Mouse (Mus musculus): ENCODE data around the gene Ccdc80. TPM values are rescaled to one million over a fixed set of nuclear protein-coding genes. Genes with fewer than 3 reads are reported as not detected.

The Ccdc80 gene
- polyA plus RNA-seq, 1 experiment from 2014 or later: 11.8 TPM

DNA sequence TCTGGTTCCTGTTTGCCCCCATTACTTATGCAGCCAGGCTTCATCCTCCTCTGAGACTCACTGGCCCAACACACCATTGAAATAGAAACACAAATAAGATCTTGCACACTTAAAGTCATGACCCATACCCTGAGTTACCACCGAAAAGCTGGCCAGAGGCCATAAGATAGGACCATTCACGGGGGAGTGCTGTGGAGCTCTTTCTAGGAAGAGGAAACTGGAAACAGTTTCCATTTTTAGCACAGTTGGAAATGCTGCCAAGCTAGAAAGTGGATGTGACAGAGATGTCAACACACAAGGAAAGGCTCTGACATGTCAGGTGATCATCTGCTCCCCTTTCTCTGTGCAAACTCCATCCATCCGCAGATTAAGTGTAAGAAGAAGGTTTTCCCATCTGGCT, 7.7 kb downstream of the Ccdc80 start:
- H3K4me1 ChIP-seq (ENCODE audit: control insufficient read depth, low read depth, low read length): no peaks in the 10 kb centered on the region
- H3K4me2 ChIP-seq (ENCODE audit: low read depth, low read length): no peak overlapping the region
- 46% methylated on average over 3 of the region's 3 CpGs for WGBS (ENCODE audit: insufficient replicate concordance)
- H3K27ac ChIP-seq (ENCODE audit: low read length): no peak overlapping the region
- no peaks in the 10 kb centered on the region for H3K36me3 ChIP-seq (ENCODE audit: control insufficient read depth, insufficient read depth)
- H3K9ac ChIP-seq (ENCODE audit: low read depth, low read length): no peak overlapping the region
- ATAC-seq (ENCODE audit: low read depth): no peak
- H3K9me3 ChIP-seq (replicated peaks; ENCODE audit: control insufficient read depth, low read length): no peaks in the 10 kb centered on the region
- H3K4me3 ChIP-seq (ENCODE audit: low read depth, low read length): no peak overlapping the region
- no peaks in the 10 kb centered on the region for H3K27me3 ChIP-seq (ENCODE audit: control insufficient read depth, insufficient read depth, low read depth, low read length)

DNA sequence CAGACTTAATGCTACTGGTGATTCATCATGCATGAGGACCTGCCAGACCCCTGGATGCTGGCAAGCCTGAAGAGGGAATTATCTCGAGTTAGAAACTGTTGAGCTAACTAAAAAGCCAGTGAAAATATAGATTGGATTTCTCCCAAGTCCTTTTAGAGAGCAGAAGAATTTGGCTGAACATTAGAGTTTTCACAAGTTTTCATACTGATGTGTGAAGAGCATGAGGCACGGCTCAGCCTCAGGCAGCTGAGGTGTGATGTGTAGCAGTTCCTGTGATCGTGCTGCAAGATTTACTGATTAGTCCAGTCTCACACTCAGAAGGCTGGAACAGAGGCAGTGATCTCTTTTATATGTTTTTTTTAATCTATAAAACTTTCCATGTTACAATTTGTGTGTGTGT, 11.8 kb downstream of the Ccdc80 start:
- no peak overlapping the region for H3K9ac ChIP-seq (ENCODE audit: low read depth, low read length)
- 44% methylated on average over 3 of the region's 3 CpGs for WGBS (ENCODE audit: insufficient replicate concordance)

DNA sequence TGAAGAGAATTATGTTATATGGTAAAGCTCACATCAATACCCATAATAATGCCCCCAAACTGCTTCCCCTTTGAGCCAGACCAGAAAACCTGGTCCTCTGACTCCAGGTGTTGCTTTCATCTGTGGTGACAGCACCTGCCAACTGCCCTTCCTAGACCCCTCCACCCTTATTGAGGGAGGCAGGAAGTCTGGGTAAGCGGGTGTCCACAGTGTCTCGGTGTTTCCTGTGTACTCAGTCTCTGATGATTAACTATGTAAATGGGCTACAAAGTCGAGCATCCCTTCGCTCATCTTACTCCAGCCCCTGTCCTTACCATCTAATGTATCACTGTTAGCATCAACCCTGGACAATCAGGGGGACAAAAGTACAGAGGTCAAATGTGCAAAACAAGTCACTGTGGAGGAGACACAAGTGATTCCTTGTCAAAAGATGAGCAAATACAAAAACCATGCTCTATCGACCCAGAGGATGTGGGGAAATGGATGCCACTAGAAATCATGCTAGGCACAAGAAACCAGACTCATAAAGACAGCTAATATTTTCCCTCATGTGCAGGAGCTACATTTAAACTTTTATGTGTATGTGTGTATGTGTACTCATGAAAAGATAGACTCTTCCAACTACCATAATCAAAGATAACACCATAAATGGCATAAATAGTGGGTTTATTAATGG, 15.1 kb downstream of the Ccdc80 start:
- WGBS (ENCODE audit: insufficient replicate concordance): 24% methylated on average over 5 of the region's 5 CpGs
- H3K27me3 ChIP-seq (ENCODE audit: control insufficient read depth, insufficient read depth, low read depth, low read length): no peaks in the 10 kb centered on the region
- no peak overlapping the region for H3K9ac ChIP-seq (ENCODE audit: low read depth, low read length)
- no peaks in the 10 kb centered on the region for H3K9me3 ChIP-seq (replicated peaks; ENCODE audit: control insufficient read depth, low read length)
- no peak overlapping the region for H3K4me3 ChIP-seq (ENCODE audit: low read depth, low read length)
- H3K4me1 ChIP-seq (ENCODE audit: control insufficient read depth, low read depth, low read length): no peaks in the 10 kb centered on the region
- no peak for ATAC-seq (ENCODE audit: low read depth)
- H3K4me2 ChIP-seq (ENCODE audit: low read depth, low read length): no peak overlapping the region
- no peaks in the 10 kb centered on the region for H3K36me3 ChIP-seq (ENCODE audit: control insufficient read depth, insufficient read depth)
- no peak overlapping the region for H3K27ac ChIP-seq (ENCODE audit: low read length)

More for the DNA sequence above, 11.8 kb downstream of the Ccdc80 start:
- ATAC-seq (ENCODE audit: low read depth): no peak
- H3K4me3 ChIP-seq (ENCODE audit: low read depth, low read length): no peak overlapping the region
- no peak overlapping the region for H3K4me2 ChIP-seq (ENCODE audit: low read depth, low read length)
- no peaks in the 10 kb centered on the region for H3K4me1 ChIP-seq (ENCODE audit: control insufficient read depth, low read depth, low read length)
- H3K36me3 ChIP-seq (ENCODE audit: control insufficient read depth, insufficient read depth): no peaks in the 10 kb centered on the region
- H3K27ac ChIP-seq (ENCODE audit: low read length): no peak overlapping the region
- H3K27me3 ChIP-seq (ENCODE audit: control insufficient read depth, insufficient read depth, low read depth, low read length): no peaks in the 10 kb centered on the region
- H3K9me3 ChIP-seq (replicated peaks; ENCODE audit: control insufficient read depth, low read length): no peaks in the 10 kb centered on the region

DNA sequence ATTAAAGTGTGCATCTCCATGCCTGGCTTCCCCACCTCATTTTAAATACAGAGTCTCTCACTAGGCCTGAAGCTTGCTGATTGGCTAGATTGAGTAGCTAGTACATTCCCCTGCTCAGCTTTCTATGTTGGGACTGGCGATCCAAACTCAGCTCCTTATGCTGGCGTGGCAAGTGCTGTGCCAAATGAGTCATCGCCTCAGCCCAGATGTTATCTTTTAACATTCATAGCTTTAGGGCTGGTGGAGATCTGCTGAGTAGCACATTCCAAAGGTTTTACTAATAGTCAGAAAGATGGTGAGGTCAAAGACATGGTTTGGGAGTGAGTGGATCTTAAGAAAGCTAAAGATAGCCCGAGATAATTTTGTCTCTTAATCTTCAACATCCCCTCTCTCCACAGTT, 17.3 kb downstream of the Ccdc80 start:
- no peak overlapping the region for H3K4me3 ChIP-seq (ENCODE audit: low read depth, low read length)
- whole genome bisulfite sequencing (ENCODE audit: insufficient replicate concordance): 26% methylated on average over 4 of the region's 4 CpGs
- no peak overlapping the region for H3K4me2 ChIP-seq (ENCODE audit: low read depth, low read length)
- H3K27me3 ChIP-seq (ENCODE audit: control insufficient read depth, insufficient read depth, low read depth, low read length): no peaks in the 10 kb centered on the region
- ATAC-seq (ENCODE audit: low read depth): no peak
- no peaks in the 10 kb centered on the region for H3K9me3 ChIP-seq (replicated peaks; ENCODE audit: control insufficient read depth, low read length)
- no peak overlapping the region for H3K27ac ChIP-seq (ENCODE audit: low read length)
- no peaks in the 10 kb centered on the region for H3K4me1 ChIP-seq (ENCODE audit: control insufficient read depth, low read depth, low read length)
- H3K36me3 ChIP-seq (ENCODE audit: control insufficient read depth, insufficient read depth): no peaks in the 10 kb centered on the region
- H3K9ac ChIP-seq (ENCODE audit: low read depth, low read length): no peak overlapping the region

DNA sequence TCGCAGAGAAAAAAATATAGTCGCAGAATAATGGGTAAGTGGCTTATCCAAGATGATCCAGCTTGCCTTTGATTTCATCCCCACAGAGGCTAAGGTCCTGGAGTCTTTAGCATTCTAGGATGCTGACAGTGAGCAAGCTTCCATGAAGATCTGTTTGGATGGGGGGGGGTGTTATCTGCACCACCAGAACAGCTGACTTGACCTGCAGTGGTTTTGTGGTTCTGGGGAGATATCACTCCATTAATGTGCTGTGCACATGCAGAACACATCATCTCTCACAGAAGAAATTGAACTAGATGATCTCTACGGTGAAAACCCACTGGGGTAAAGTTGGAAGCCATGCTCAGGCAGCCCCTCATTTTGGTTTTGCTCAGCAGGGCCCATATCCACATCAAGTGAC, 24.0 kb downstream of the Ccdc80 start:
- Histone ChIP-seq H3K4me3 (ENCODE audit: low read depth, low read length) (no peak overlapping the region), H3K36me3 (ENCODE audit: control insufficient read depth, insufficient read depth) (no peaks in the 10 kb centered on the region), H3K27me3 (ENCODE audit: control insufficient read depth, insufficient read depth, low read depth, low read length) (no peaks in the 10 kb centered on the region), H3K9ac (ENCODE audit: low read depth, low read length) (no peak overlapping the region), H3K4me2 (ENCODE audit: low read depth, low read length) (no peak overlapping the region), H3K27ac (ENCODE audit: low read length) (no peak overlapping the region), H3K4me1 (ENCODE audit: control insufficient read depth, low read depth, low read length) (no peaks in the 10 kb centered on the region), H3K9me3 (replicated peaks; ENCODE audit: control insufficient read depth, low read length) (no peaks in the 10 kb centered on the region)
- WGBS (ENCODE audit: insufficient replicate concordance): 52% methylated on average over 3 of the region's 3 CpGs
- ATAC-seq (ENCODE audit: low read depth): no peak

DNA sequence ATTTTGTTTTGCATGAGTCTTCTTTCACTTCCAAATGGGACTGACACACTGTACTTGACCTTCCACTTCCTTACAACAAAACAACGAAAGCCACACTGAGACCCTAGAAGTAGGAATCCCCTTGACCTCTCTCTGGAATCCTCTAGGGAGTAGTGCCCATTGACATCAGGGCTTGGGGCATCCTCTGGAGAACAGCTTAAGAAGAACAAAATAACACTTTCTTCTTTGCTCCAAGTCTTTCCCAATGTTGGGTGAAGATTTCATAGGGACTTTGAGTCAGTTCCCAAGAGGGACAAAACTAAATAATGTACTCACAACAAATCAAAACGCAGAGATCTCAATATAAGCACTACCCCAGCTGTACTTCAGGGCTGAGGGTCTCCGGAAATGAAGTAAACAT, 25.6 kb downstream of the Ccdc80 start:
- no peak overlapping the region for H3K9ac ChIP-seq (ENCODE audit: low read depth, low read length)
- ATAC-seq (ENCODE audit: low read depth): no peak

DNA sequence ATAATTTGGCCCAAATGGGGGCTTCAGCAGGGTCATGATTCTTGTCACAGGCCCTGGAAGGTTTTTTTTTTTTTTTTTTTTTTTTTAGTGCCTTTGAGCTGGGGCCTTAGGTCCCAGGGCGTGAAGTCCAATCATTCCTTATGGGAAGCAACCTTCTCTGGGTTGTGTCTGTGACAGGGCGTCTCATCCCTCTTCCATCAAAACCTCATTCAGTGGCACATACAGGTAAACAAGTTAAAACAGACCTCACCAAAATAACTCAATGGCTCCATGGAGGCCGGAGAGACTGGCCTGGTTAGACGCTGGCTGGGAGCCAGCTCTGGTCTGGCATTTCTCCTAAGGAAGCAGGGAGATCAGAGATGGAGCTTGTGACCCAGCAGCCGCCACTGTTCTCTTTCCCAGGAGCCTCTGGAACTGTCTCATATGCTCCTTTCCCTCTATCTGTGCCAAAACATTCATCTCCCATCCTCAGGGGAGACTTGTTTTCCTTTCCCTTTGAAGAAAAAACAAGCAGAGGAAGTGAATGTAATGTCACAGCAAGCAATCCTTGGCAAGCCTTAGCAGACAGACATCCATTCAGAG, 27.7 kb downstream of the Ccdc80 start:
- Histone ChIP-seq H3K4me1 (ENCODE audit: control insufficient read depth, low read depth, low read length) (no peaks in the 10 kb centered on the region), H3K4me2 (ENCODE audit: low read depth, low read length) (no peak overlapping the region), H3K4me3 (ENCODE audit: low read depth, low read length) (no peak overlapping the region), H3K27ac (ENCODE audit: low read length) (no peak overlapping the region), H3K9ac (ENCODE audit: low read depth, low read length) (no peak overlapping the region), H3K27me3 (ENCODE audit: control insufficient read depth, insufficient read depth, low read depth, low read length) (no peaks in the 10 kb centered on the region), H3K9me3 (replicated peaks; ENCODE audit: control insufficient read depth, low read length) (no peaks in the 10 kb centered on the region), H3K36me3 (ENCODE audit: control insufficient read depth, insufficient read depth) (no peaks in the 10 kb centered on the region)
- no peak for ATAC-seq (ENCODE audit: low read depth)
- 60% methylated on average over 5 of the region's 5 CpGs for WGBS (ENCODE audit: insufficient replicate concordance)

More for the DNA sequence above, 25.6 kb downstream of the Ccdc80 start:
- Histone ChIP-seq H3K4me2 (ENCODE audit: low read depth, low read length) (no peak overlapping the region), H3K4me3 (ENCODE audit: low read depth, low read length) (no peak overlapping the region), H3K36me3 (ENCODE audit: control insufficient read depth, insufficient read depth) (no peaks in the 10 kb centered on the region), H3K27ac (ENCODE audit: low read length) (no peak overlapping the region), H3K4me1 (ENCODE audit: control insufficient read depth, low read depth, low read length) (no peaks in the 10 kb centered on the region), H3K9me3 (replicated peaks; ENCODE audit: control insufficient read depth, low read length) (no peaks in the 10 kb centered on the region), H3K27me3 (ENCODE audit: control insufficient read depth, insufficient read depth, low read depth, low read length) (no peaks in the 10 kb centered on the region)
- WGBS (ENCODE audit: insufficient replicate concordance): 60% methylated on average over 3 of the region's 3 CpGs

DNA sequence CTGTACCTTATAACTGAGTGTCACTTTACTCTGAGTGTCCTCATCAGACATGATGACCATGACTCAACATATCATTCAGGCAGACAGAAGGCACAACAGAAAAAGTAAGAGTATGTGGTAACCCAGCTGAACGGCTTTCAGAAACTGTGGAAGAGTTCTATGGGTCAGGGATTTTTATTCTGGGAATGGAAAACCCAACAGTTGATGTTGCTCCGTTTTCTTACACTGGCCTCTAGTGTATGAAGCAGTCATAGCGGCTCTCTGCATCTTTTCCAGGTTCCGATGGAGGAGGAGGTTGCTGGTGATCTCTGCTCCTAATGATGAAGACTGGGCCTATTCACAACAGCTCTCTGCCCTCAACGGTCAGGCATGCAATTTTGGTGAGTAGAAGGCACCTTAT, 29.4 kb downstream of the Ccdc80 start:
- no peak overlapping the region for H3K9ac ChIP-seq (ENCODE audit: low read depth, low read length)
- no peak for ATAC-seq (ENCODE audit: low read depth)
- H3K4me2 ChIP-seq (ENCODE audit: low read depth, low read length): no peak overlapping the region
- H3K27ac ChIP-seq (ENCODE audit: low read length): no peak overlapping the region
- no peaks in the 10 kb centered on the region for H3K27me3 ChIP-seq (ENCODE audit: control insufficient read depth, insufficient read depth, low read depth, low read length)
- H3K36me3 ChIP-seq (ENCODE audit: control insufficient read depth, insufficient read depth): no peaks in the 10 kb centered on the region
- H3K4me1 ChIP-seq (ENCODE audit: control insufficient read depth, low read depth, low read length): no peaks in the 10 kb centered on the region
- WGBS (ENCODE audit: insufficient replicate concordance): 53% methylated on average over 5 of the region's 5 CpGs
- no peaks in the 10 kb centered on the region for H3K9me3 ChIP-seq (replicated peaks; ENCODE audit: control insufficient read depth, low read length)
- no peak overlapping the region for H3K4me3 ChIP-seq (ENCODE audit: low read depth, low read length)

DNA sequence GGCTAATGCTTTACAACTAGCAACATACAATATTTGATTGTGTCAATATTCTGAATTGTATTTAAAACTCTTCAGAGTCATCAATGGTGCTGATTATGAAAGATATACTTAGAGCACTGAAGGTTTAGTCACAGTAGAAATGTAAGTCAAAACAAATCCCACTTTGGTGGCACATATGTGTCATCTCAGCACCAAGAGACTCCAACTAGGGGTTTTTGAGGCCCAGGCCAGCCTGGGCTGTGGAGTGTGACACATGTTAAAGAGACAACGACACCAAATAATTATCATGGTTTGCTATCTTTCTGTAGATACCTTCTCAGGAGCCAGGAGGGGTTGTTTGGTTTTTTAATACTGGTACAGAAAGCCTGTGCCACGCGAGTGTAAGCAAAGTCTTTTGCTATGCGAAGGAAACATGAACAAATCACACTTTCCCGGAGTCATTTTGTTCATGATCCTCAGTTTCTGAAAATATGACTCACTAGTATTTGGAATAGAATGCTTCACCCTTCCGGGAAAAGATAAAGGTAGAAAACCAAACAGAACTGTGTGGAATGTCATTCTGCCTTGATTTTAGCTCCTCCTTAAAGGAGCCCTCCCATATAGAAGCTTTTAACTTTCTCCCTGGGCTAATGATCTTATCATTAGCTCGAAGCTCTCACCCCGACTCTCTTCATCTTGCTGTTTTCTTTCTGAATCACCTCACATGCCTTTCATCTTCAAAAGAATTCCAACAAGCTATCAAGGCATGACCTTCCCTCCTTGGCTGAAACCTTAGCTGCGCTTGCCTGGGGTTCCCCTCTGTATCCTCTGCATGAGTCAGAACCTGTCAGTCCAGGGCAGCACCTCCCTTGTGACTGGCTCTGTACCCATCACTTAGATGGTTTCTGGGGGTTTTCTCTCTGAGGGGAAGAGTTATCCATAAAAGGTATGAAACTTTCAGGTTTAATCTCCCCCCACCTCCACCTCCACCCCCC, 31.3 kb downstream of the Ccdc80 start:
- Histone ChIP-seq H3K27ac (ENCODE audit: low read length) (no peak overlapping the region), H3K4me2 (ENCODE audit: low read depth, low read length) (no peak overlapping the region), H3K4me1 (ENCODE audit: control insufficient read depth, low read depth, low read length) (no peaks in the 10 kb centered on the region), H3K9me3 (replicated peaks; ENCODE audit: control insufficient read depth, low read length) (no peaks in the 10 kb centered on the region), H3K36me3 (ENCODE audit: control insufficient read depth, insufficient read depth) (no peaks in the 10 kb centered on the region), H3K27me3 (ENCODE audit: control insufficient read depth, insufficient read depth, low read depth, low read length) (no peaks in the 10 kb centered on the region), H3K9ac (ENCODE audit: low read depth, low read length) (no peak overlapping the region), H3K4me3 (ENCODE audit: low read depth, low read length) (no peak overlapping the region)
- WGBS (ENCODE audit: insufficient replicate concordance): 56% methylated on average over 9 of the region's 9 CpGs
- ATAC-seq (ENCODE audit: low read depth): no peak
